In the genomic region with DNA sequence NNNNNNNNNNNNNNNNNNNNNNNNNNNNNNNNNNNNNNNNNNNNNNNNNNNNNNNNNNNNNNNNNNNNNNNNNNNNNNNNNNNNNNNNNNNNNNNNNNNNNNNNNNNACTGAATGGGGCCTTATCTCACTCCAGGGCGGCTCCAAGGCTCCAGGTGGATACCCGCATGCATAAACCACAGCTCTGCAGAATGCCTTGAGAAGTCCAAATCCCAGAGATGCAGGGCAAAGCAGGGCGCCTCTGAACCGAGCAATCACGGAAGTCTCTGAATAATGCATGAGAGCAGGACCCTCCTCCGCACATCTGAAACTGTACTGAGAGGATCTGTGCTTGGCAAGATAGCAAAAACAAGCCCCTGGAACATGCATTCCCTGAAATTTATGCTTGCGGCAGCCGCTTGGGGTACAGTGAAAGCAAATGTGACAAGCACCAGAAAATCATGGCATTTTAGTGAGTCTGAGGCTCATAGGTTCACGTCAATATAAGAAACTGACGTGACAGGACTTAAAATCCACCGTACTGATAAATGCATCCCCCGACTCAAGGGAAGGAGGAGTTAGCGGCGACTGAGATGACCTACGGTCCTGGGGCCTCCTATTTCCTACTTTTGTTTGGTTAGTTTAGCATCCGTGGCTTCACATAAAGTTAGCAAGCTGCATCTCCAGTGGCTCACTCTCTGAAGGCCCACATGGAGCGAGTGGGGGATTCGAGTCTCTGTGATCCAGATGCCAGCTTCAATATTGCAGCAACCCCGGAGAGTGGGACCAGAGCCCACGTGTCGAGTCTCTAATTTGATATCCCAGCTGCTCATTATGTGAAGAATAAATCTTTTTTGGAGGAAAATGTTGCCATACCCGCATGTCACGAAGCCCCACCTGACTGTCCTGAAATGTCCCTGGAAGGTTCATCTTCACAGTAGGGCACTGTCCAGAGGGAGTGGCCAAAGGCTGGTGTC, we compare ENCODE assay signal across 8 mouse cellular contexts.
DNase-seq lines count a peak whose midpoint lies in the region; ATAC-seq and TF ChIP-seq lines count a peak whose summit lies in the region.

No protein-coding gene starts in this region.

- WGBS in heart, postnatal 0 days = 43% methylated on average over 23 of the region's 23 CpGs

- no peak for TF ChIP-seq CTCF in heart, postnatal 0 days (IDR thresholded peaks at IDR 0.05; ENCODE audit: low read depth)

- no peak for DNase-seq in heart, postnatal 0 days (ENCODE audit: low spot score)
- no peak for DNase-seq in heart, postnatal 25 days (ENCODE audit: low spot score)
- DNase-seq in layer of hippocampus, postnatal 36 days = peak; percentile 50 to 53
- peak; percentile 82 for DNase-seq in right cerebral cortex, adult 18-20 months
- no peak for DNase-seq in Muller cell, postnatal 12 days (ENCODE audit: inconsistent ontology term)
- no peak for DNase-seq in MN1 (ENCODE audit: low spot score)
- no peak for DNase-seq in kidney, postnatal 36 days

- H3K27ac ChIP-seq in heart, postnatal 0 days (ENCODE audit: low read depth) = no peak overlapping the region

- no peaks in the 10 kb centered on the region for H3K27me3 ChIP-seq in heart, postnatal 0 days (ENCODE audit: control insufficient read depth, insufficient read depth, low read length)

- no peak for ATAC-seq in heart, postnatal 0 days (ENCODE audit: insufficient read depth, low read depth)
- ATAC-seq in frontal cortex, adult (ENCODE audit: low TSS enrichment) = peak; percentile 76

- no peak for TF ChIP-seq EP300 in heart, postnatal 0 days (IDR thresholded peaks at IDR 0.05; ENCODE audit: low read depth)

- peak overlapping the region; percentile 49; the same call in 1 of the 2 replicates for H3K4me2 ChIP-seq in heart, postnatal 0 days (ENCODE audit: low read depth, low read length)

- H3K9me3 ChIP-seq in heart, postnatal 0 days (replicated peaks; ENCODE audit: control insufficient read depth, low read length) = no peaks in the 10 kb centered on the region

- H3K36me3 ChIP-seq in heart, postnatal 0 days (replicated peaks; ENCODE audit: control insufficient read depth, insufficient read depth, low read length) = no peaks in the 10 kb centered on the region

- no peaks in the 10 kb centered on the region for H3K4me1 ChIP-seq in heart, postnatal 0 days (ENCODE audit: control insufficient read depth, insufficient read depth)

- intact Hi-C loops in heart, postnatal 25 days (cut with DNase I) = no loop called here

- H3K4me3 ChIP-seq in heart, postnatal 0 days (ENCODE audit: low read depth, low read length) = peak overlapping the region; percentile 1; the same call in 1 of the 2 replicates

- no peak overlapping the region for H3K9ac ChIP-seq in heart, postnatal 0 days (replicated peaks; ENCODE audit: low read depth, low read length)

Comparison
In these comparisons a context has a peak if more than half of its experiments do, and no peak if none do; other contexts are left out.
1. DNase-seq: peak in layer of hippocampus, postnatal 36 days (2 of 2) and right cerebral cortex, adult 18-20 months (single experiment); none in heart, postnatal 0 days (single experiment), heart, postnatal 25 days (single experiment), Muller cell, postnatal 12 days (single experiment), MN1 (single experiment) and kidney, postnatal 36 days (0 of 2).